ENCODE assay signal across 26 mouse cellular contexts in genomic region chr3:147121826-147122225, GRCm38 (mm10).
DNase-seq lines count a peak whose midpoint lies in the region; ATAC-seq and TF ChIP-seq lines count a peak whose summit lies in the region.
"Had no signal": no experiment of that assay in that cellular context is flagged by ENCODE, and none has a peak within 500 bp of the region (broad histone marks: within the 10 kb centered on the region; RNA-seq: fewer than 3 reads in every experiment).

No protein-coding gene starts in this region.

- H3K27ac ChIP-seq in ES-E14 (ENCODE audit: insufficient read depth, low read depth, low read length, poor library complexity, severe bottlenecking) = no peak overlapping the region
- no peak overlapping the region for H3K27ac ChIP-seq in midbrain, embryonic 15.5 days

- no peak overlapping the region for H3K4me2 ChIP-seq in midbrain, embryonic 15.5 days

- no peaks in the 10 kb centered on the region for H3K9me3 ChIP-seq in ES-E14 (ENCODE audit: control insufficient read depth, insufficient read depth, low read depth, low read length)
- no peaks in the 10 kb centered on the region for H3K9me3 ChIP-seq in midbrain, embryonic 15.5 days

- DNase-seq in ES-CJ7 (ENCODE audit: low read depth, low spot score) (peak; percentile 54), ES-E14 (ENCODE audit: low read depth, low spot score) (peak; percentile 35), R1 (ENCODE audit: low read depth, low spot score) (peak; percentile 81), ZHBTc4 (ENCODE audit: low read depth, low spot score) (peak; percentile 82)
- DNase-seq in embryo, embryonic 10.5 days (ENCODE audit: low spot score) = no peak
- DNase-seq: adrenal gland, adult 2 months; adrenal gland, adult 8-10 months; adrenal gland, postnatal 10 days; adrenal gland, postnatal 14 days; adrenal gland, postnatal 25 days; adrenal gland, postnatal 36 days; B cell, adult 2 months; cerebellum, adult 11 months; cerebellum, adult 11-12 months; cerebellum, adult 18-20 months; cerebellum, adult 2 months; cerebellum, adult 8-10 months; cerebellum, adult 9-10 months; cerebellum, adult 9-11 months had no signal

- in situ Hi-C loops in ES-E14 (cut with MboI; ENCODE audit: low sequenced_read_pairs in 2 of 2, unreplicated experiment in 2 of 2) = no loop called here

- H3K27me3 ChIP-seq in midbrain, embryonic 15.5 days (replicated peaks) = no peaks in the 10 kb centered on the region
- H3K27me3 ChIP-seq: CH12.LX, Patski had no signal

- H3K36me3 ChIP-seq in ES-E14 (ENCODE audit: control insufficient read depth, insufficient read depth, low read length, poor library complexity, severe bottlenecking) = no peaks in the 10 kb centered on the region
- no peaks in the 10 kb centered on the region for H3K36me3 ChIP-seq in midbrain, embryonic 15.5 days (replicated peaks)
- H3K36me3 ChIP-seq: G1E had no signal

- 78% methylated on average over 6 of the region's 6 CpGs for WGBS in midbrain, embryonic 15.5 days

- no peak for ATAC-seq in midbrain, embryonic 15.5 days (replicated peaks)
- ATAC-seq in frontal cortex, adult (ENCODE audit: low TSS enrichment) = no peak
- ATAC-seq in activated CD4-positive, CD25-positive, alpha-beta regulatory T cell, adult 4 months = no peak
- ATAC-seq: CD4-positive, CD25-positive, alpha-beta regulatory T cell, adult 4 months; Patski had no signal

- H3K4me1 ChIP-seq in ES-E14 (ENCODE audit: control insufficient read depth in 2 of 2, insufficient read depth in 2 of 2, low read length in 2 of 2, poor library complexity in 1 of 2) = peaks cover 0 to 2% of the 10 kb centered on the region in 2 experiments; a peak in 1 of 4 replicates
- H3K4me1 ChIP-seq in midbrain, embryonic 15.5 days = no peaks in the 10 kb centered on the region

- H3K9ac ChIP-seq in ES-E14 (ENCODE audit: insufficient read depth, low read depth, low read length, poor library complexity, severe bottlenecking) = no peak overlapping the region
- H3K9ac ChIP-seq in midbrain, embryonic 15.5 days = no peak overlapping the region

- no peak overlapping the region for H3K4me3 ChIP-seq in ES-E14 (ENCODE audit: insufficient read depth in 1 of 2, low read depth in 1 of 2, low read length in 2 of 2, poor library complexity in 1 of 2, severe bottlenecking in 1 of 2)
- no peak overlapping the region for H3K4me3 ChIP-seq in midbrain, embryonic 15.5 days

TF ChIP-seq in ES-E14, 5 proteins besides CTCF, POLR2A, EP300 and RAD21:
- no peak for TF ChIP-seq ZNF384 (IDR thresholded peaks at IDR 0.05; ENCODE audit: low read depth, low read length)
- no peak for TF ChIP-seq ZC3H11A (IDR thresholded peaks at IDR 0.05; ENCODE audit: borderline replicate concordance, low read depth, low read length)
- TF ChIP-seq MAFK (IDR thresholded peaks at IDR 0.05; ENCODE audit: insufficient read depth, low read depth, low read length) = no peak
- TF ChIP-seq CHD2 (IDR thresholded peaks at IDR 0.05; ENCODE audit: low read depth, low read length) = no peak
- no peak for TF ChIP-seq HCFC1 (IDR thresholded peaks at IDR 0.05; ENCODE audit: borderline replicate concordance, insufficient read depth, low read length)
